ENCODE assay signal across 10 mouse cellular contexts in genomic region chr11:97535308-97535630, GRCm38 (mm10). TPM values are rescaled to one million over a fixed set of nuclear protein-coding genes. Genes with fewer than 3 reads are reported as not detected.
DNase-seq lines count a peak whose midpoint lies in the region; ATAC-seq lines count a peak whose summit lies in the region.
"Had no signal": no experiment of that assay in that cellular context is flagged by ENCODE, and none has a peak within 500 bp of the region (broad histone marks: within the 10 kb centered on the region; RNA-seq: fewer than 3 reads in every experiment).

No protein-coding gene starts in this region.

- 16% methylated on average over 5 of the region's 5 CpGs for WGBS in liver, embryonic 11.5 days
- 29% methylated on average over 5 of the region's 5 CpGs for WGBS in embryonic facial prominence, embryonic 14.5 days
- WGBS in limb, embryonic 13.5 days: 27% methylated on average over 5 of the region's 5 CpGs

- H3K4me3 ChIP-seq in liver, embryonic 11.5 days (ENCODE audit: low read depth, low read length): peak overlapping the region; percentile 32
- H3K4me3 ChIP-seq in embryonic facial prominence, embryonic 14.5 days (ENCODE audit: low read depth, low read length): peak overlapping the region; percentile 30; the same call in 1 of the 2 replicates
- peak overlapping the region; percentile 34 for H3K4me3 ChIP-seq in limb, embryonic 13.5 days

- no peak overlapping the region for H3K9ac ChIP-seq in liver, embryonic 11.5 days (ENCODE audit: low read depth, low read length)
- H3K9ac ChIP-seq in embryonic facial prominence, embryonic 14.5 days (ENCODE audit: low read depth, low read length): no peak overlapping the region
- H3K9ac ChIP-seq in limb, embryonic 13.5 days: no peak overlapping the region
- H3K9ac ChIP-seq: liver, embryonic 15.5 days had no signal

- peaks cover 74% of the 10 kb centered on the region for H3K27me3 ChIP-seq in liver, embryonic 11.5 days (replicated peaks; ENCODE audit: control insufficient read depth, insufficient read depth, low read length)
- peaks cover 69% of the 10 kb centered on the region for H3K27me3 ChIP-seq in embryonic facial prominence, embryonic 14.5 days (replicated peaks; ENCODE audit: control insufficient read depth, insufficient read depth, low read length)
- peaks cover 91% of the 10 kb centered on the region for H3K27me3 ChIP-seq in limb, embryonic 13.5 days

- H3K9me3 ChIP-seq in liver, embryonic 11.5 days (ENCODE audit: control insufficient read depth, low read length): no peaks in the 10 kb centered on the region
- H3K9me3 ChIP-seq in embryonic facial prominence, embryonic 14.5 days (ENCODE audit: control insufficient read depth, low read length): no peaks in the 10 kb centered on the region
- 0 out of 2 replicates have a peak, but pooled peaks cover 3% of the 10 kb centered on the region for H3K9me3 ChIP-seq in limb, embryonic 13.5 days
- H3K9me3 ChIP-seq: liver, embryonic 15.5 days had no signal

- no peak overlapping the region for H3K27ac ChIP-seq in liver, embryonic 11.5 days (ENCODE audit: low read depth, low read length)
- no peak overlapping the region for H3K27ac ChIP-seq in embryonic facial prominence, embryonic 14.5 days (replicated peaks; ENCODE audit: low read depth, low read length)
- H3K27ac ChIP-seq in limb, embryonic 13.5 days: no peak overlapping the region
- H3K27ac ChIP-seq: liver, embryonic 15.5 days had no signal

- no peak for DNase-seq in frontal cortex, postnatal 36 days (ENCODE audit: low spot score in 2 of 2)
- DNase-seq in liver, embryonic 11.5 days (ENCODE audit: low spot score): no peak
- no peak for DNase-seq in liver
- DNase-seq in embryonic facial prominence, embryonic 14.5 days (ENCODE audit: low spot score): no peak
- DNase-seq in ovary, postnatal 10 days (ENCODE audit: low spot score): no peak

- ATAC-seq in frontal cortex, adult (ENCODE audit: low TSS enrichment): peak; percentile 25
- no peak for ATAC-seq in liver, embryonic 11.5 days (replicated peaks; ENCODE audit: low FRiP score)
- ATAC-seq in embryonic facial prominence, embryonic 14.5 days (ENCODE audit: low read depth): no peak
- no peak for ATAC-seq in limb, embryonic 13.5 days (ENCODE audit: low FRiP score, low read depth)
- ATAC-seq in monocyte, adult 5-6 weeks (replicated peaks; ENCODE audit: insufficient number of reproducible peaks, low FRiP score, low TSS enrichment, poor library complexity, severe bottlenecking): no peak

- H3K4me1 ChIP-seq in liver, embryonic 11.5 days (replicated peaks; ENCODE audit: control insufficient read depth, insufficient read depth, low read length): peaks cover 30% of the 10 kb centered on the region
- peaks cover 22% of the 10 kb centered on the region; the same call in 1 of the 2 replicates for H3K4me1 ChIP-seq in embryonic facial prominence, embryonic 14.5 days (ENCODE audit: control insufficient read depth, insufficient read depth, low read length)
- peaks cover 46% of the 10 kb centered on the region for H3K4me1 ChIP-seq in limb, embryonic 13.5 days

- no peaks in the 10 kb centered on the region for H3K36me3 ChIP-seq in liver, embryonic 11.5 days (ENCODE audit: control insufficient read depth, insufficient read depth, low read length)
- H3K36me3 ChIP-seq in embryonic facial prominence, embryonic 14.5 days (ENCODE audit: control insufficient read depth, insufficient read depth, low read length): no peaks in the 10 kb centered on the region
- H3K36me3 ChIP-seq in limb, embryonic 13.5 days: no peaks in the 10 kb centered on the region
- H3K36me3 ChIP-seq: liver, embryonic 15.5 days had no signal

- no peak overlapping the region for H3K4me2 ChIP-seq in liver, embryonic 11.5 days
- no peak overlapping the region for H3K4me2 ChIP-seq in embryonic facial prominence, embryonic 14.5 days (ENCODE audit: low read depth, low read length)
- H3K4me2 ChIP-seq in limb, embryonic 13.5 days (replicated peaks): peak overlapping the region; percentile 58

RNA-seq across cellular contexts. Expression of gene 4933428G20Rik, which starts 35.1 kb away (rescaled TPM):
- polyA plus RNA-seq in liver, embryonic 11.5 days (2014; fragmentation: Nextera tagmentation; extraction: Ambion mirVana): 0.21 and 0.44 TPM in 2 replicates
- polyA plus RNA-seq in embryonic facial prominence, embryonic 14.5 days (2014; fragmentation: Nextera tagmentation; extraction: Ambion mirVana): 0.13 TPM in 1 of 2 replicates, not detected in the other
- 1.1 and 1.5 TPM in 2 replicates for polyA plus RNA-seq in limb, embryonic 13.5 days (2015; fragmentation: Nextera tagmentation; extraction: Ambion mirVana)
- not detected in 3 replicates for total RNA-seq in monocyte, adult 5-6 weeks (2017)
- polyA plus RNA-seq: midbrain, embryonic 11.5 days had no signal

RNA-seq across cellular contexts. Expression of gene Srcin1, which starts 40.7 kb away (rescaled TPM):
- polyA plus RNA-seq in liver, embryonic 11.5 days (2014; fragmentation: Nextera tagmentation; extraction: Ambion mirVana): 0.13 and 0.14 TPM in 2 replicates
- polyA plus RNA-seq in embryonic facial prominence, embryonic 14.5 days (2014; fragmentation: Nextera tagmentation; extraction: Ambion mirVana): 0.76 and 1.6 TPM in 2 replicates
- 0.32 and 0.48 TPM in 2 replicates for polyA plus RNA-seq in limb, embryonic 13.5 days (2015; fragmentation: Nextera tagmentation; extraction: Ambion mirVana)
- 0.10 to 0.58 TPM (median 0.21 TPM) in 3 replicates for total RNA-seq in monocyte, adult 5-6 weeks (2017)
- polyA plus RNA-seq: liver, embryonic 15.5 days had no signal
